Mouse (Mus musculus) neural tube, embryonic 15.5 days (tissue): ENCODE data around the gene Spats1. TPM values are rescaled to one million over a fixed set of nuclear protein-coding genes. Genes with fewer than 3 reads are reported as not detected.
"Not testable (repeated sequence)": the region's sequence is repeated elsewhere in the genome, so short reads cannot be mapped to it uniquely, and the experiment has no call there.

ENCODE experiments used
- ATAC-seq: fragments of 200-750 bp; cut with Nextera tagmentation; 2 replicates; pipeline ENCODE4 v1.8.0; 2017; ENCODE audit warnings: mild to moderate bottlenecking, moderate TSS enrichment, moderate library complexity; ENCODE audit not compliant: low FRiP score
- H3K27ac ChIP-seq: fragments of 300-500 bp; sonication (generic); replicated peaks from 2 replicates; pipeline ENCODE4 v1.5.1; 2015; ENCODE audit warnings: mild to moderate bottlenecking, inconsistent platforms
- H3K27me3 ChIP-seq: fragments of 300-500 bp; sonication (generic); replicated peaks from 2 replicates; pipeline ENCODE4 v1.6.1; 2015; ENCODE audit warnings: inconsistent platforms
- H3K36me3 ChIP-seq: fragments of 300-500 bp; sonication (generic); 2 replicates; pipeline ENCODE4 v1.6.1; 2015; ENCODE audit warnings: inconsistent platforms
- H3K4me1 ChIP-seq: fragments of 300-500 bp; sonication (generic); 2 replicates; pipeline ENCODE4 v1.6.1; 2015; ENCODE audit warnings: inconsistent platforms
- H3K4me2 ChIP-seq: fragments of 300-500 bp; sonication (generic); 2 replicates; pipeline ENCODE4 v1.6.1; 2015; ENCODE audit warnings: inconsistent platforms, mild to moderate bottlenecking, moderate library complexity
- H3K4me3 ChIP-seq: fragments of 300-500 bp; sonication (generic); replicated peaks from 2 replicates; pipeline ENCODE4 v1.5.1; 2015; ENCODE audit warnings: mild to moderate bottlenecking, inconsistent platforms
- H3K9ac ChIP-seq: fragments of 300-500 bp; sonication (generic); replicated peaks from 2 replicates; pipeline ENCODE4 v1.6.1; 2015; ENCODE audit warnings: mild to moderate bottlenecking, inconsistent platforms
- H3K9me3 ChIP-seq: fragments of 300-500 bp; sonication (generic); replicated peaks from 2 replicates; pipeline ENCODE4 v1.6.1; 2016; ENCODE audit warnings: inconsistent platforms
- WGBS: fragments of 180-500 bp; shearing (Covaris S2); methylation state at CpG from one replicate; pipeline ENCODE4 v1.1.7; 2015; ENCODE audit warnings: mixed read lengths; 5-methylcytosine and 5-hydroxymethylcytosine counted together
- polyA plus RNA-seq: library from polyadenylated mRNA; unstranded; fragments of >200 nt; fragmentation: Nextera tagmentation; extraction: Ambion mirVana; gene quantifications from 2 replicates; pipeline ENCODE4 v1.2.1, GENCODE M21; 2015

Spats1 gene
- polyA plus RNA-seq, 1 experiment from 2014 or later = 2.9 TPM

DNA sequence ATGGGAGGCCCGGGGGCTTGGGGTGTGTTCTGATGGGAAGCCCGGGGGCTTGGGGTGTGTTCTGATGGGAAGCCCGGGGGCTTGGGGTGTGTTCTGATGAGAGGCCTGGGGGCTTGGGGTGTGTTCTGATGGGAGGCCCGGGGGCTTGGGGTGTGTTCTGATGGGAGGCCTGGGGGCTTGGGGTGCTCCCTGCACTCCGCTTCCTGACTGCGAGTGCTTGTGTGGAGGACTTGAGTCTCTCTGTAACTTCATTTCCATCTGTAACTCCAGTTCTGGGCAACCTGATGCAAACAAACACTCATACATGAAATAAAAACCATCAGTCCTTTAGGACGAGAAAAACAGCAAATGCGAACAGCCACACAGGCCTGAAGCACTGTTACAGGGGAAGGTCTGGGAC lies 16.2 kb downstream of the Spats1 start:
- H3K27me3 ChIP-seq = no peaks in the 10 kb centered on the region
- H3K36me3 ChIP-seq = no peaks in the 10 kb centered on the region
- H3K4me1 ChIP-seq = peaks cover 7% of the 10 kb centered on the region
- no peak for ATAC-seq
- no peak overlapping the region for H3K4me2 ChIP-seq
- no peaks in the 10 kb centered on the region for H3K9me3 ChIP-seq
- 91% methylated on average over 8 of the region's 8 CpGs for WGBS
- H3K27ac ChIP-seq = no peak overlapping the region
- no peak overlapping the region for H3K9ac ChIP-seq
- H3K4me3 ChIP-seq = no peak overlapping the region

DNA sequence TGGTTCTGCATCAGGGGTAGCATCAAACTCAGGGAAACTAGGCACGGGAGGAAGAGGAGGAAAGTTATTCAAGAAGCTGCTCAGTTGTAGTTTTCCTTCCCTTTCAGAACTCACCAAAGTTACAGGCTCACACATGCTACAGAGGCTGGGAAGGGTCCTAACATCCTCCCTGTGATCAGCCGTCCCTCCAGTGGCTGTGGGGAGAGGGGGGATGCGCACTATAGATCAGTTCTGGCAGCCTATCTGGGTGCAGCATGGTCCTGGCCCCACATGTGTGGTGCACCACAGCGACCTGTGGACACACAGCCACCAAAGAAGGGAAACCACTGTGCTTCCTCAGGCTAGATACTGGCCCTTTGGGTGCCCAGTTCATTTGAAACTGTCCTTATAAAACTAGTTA lies 16.7 kb downstream of the Spats1 start:
- WGBS = 90% methylated on average over 4 of the region's 4 CpGs
- Histone ChIP-seq H3K4me2 (no peak overlapping the region), H3K27me3 (no peaks in the 10 kb centered on the region), H3K9ac (no peak overlapping the region), H3K4me3 (no peak overlapping the region), H3K27ac (no peak overlapping the region), H3K36me3 (no peaks in the 10 kb centered on the region), H3K9me3 (no peaks in the 10 kb centered on the region), H3K4me1 (peaks cover 7% of the 10 kb centered on the region)
- ATAC-seq = no peak

DNA sequence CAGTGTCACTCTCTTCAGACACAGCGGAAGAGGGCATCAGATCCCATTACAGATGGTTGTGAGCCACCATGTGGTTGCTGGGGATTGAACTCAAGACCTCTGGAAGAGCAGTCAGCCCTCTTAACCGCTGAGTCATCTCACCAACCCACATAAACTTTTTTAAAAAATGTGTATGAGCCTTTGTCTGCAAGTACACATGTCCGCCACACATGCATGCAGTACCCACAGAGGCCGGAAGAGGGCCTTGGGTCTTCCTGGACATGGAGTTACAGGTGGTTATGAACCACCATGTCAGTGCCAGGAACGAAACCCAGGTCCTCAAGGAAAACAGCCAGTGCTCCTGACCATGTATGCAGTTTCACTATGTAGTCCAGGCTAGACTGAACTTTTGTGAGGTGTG lies 17.7 kb downstream of the Spats1 start:
- no peak overlapping the region for H3K4me3 ChIP-seq
- H3K4me1 ChIP-seq = peaks cover 7% of the 10 kb centered on the region
- H3K36me3 ChIP-seq = no peaks in the 10 kb centered on the region
- no peak overlapping the region for H3K27ac ChIP-seq
- ATAC-seq = no peak
- no peaks in the 10 kb centered on the region for H3K27me3 ChIP-seq
- H3K9ac ChIP-seq = no peak overlapping the region
- no peak overlapping the region for H3K4me2 ChIP-seq
- 91% methylated on average over 5 of the region's 5 CpGs for WGBS
- no peaks in the 10 kb centered on the region for H3K9me3 ChIP-seq

DNA sequence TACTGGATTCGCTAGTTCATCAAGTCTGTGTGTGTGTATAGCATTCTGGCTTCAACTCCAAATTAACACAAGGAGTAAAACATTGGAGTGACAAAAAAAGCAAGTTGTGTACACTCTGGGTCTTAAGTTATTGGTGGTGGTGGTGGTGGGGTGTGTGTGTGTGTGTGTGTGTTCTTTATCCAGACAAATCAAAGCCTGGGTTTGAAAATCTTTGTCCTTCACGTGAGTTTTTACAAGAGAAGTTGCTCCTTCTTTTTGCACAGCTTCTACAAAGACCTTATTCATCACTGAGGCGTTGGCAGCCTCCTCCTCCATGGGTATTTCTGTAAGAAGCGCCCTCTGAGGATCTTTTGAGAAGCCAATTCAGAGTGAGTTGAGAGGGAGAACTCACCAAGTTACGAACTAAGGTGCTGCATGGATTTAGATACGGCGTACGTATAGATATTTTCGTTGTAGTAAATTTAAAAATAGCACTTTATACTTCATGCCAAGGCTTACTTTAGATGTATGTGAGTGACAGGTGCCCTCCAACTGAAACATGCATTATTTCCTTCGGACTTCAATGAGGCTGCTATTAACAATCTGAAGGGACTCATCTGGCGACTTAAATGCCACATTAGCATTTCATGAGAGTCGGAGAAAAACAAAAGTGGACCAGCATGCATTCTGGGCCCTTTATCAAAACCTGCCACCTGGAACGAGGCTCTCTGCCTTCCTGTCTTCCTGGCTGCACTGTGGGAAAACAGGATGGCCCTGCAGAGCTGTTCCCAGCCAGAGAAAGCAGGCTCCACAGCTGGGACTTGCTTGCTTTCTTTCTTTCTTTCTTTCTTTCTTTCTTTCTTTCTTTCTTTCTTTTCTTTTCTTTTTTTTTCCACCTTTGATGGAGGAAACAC lies 18.7 kb downstream of the Spats1 start:
- H3K9ac ChIP-seq = no peak overlapping the region

DNA sequence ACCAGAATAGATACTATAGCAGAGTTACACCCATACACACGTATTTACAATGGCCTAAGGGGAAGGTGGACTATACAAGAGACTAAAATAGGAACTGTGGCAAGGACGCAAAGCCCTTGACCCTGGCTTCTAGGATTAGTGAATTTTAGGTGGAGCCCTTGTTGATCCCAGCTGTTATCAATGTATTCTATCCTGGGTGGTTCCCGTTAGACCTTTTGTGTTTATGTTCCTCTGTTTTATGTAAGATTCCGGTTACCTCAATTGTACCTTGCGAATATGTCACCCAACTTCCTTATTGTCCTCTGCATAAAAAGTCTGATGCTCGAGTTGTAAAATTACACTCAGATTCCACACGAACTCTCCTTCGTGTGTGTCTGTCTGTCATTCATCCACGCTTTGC lies 19.4 kb downstream of the Spats1 start:
- H3K4me1 ChIP-seq, H3K27ac ChIP-seq, H3K27me3 ChIP-seq, H3K4me3 ChIP-seq, H3K9me3 ChIP-seq, H3K36me3 ChIP-seq, ATAC-seq, H3K4me2 ChIP-seq, H3K9ac ChIP-seq: not testable (repeated sequence)
- WGBS = 89% methylated on average over 9 of the region's 9 CpGs

More for the DNA sequence above, 18.7 kb downstream of the Spats1 start:
- H3K36me3 ChIP-seq = no peaks in the 10 kb centered on the region
- WGBS = 36% methylated on average over 13 of the region's 13 CpGs
- H3K4me1 ChIP-seq = peaks cover 7% of the 10 kb centered on the region
- no peaks in the 10 kb centered on the region for H3K9me3 ChIP-seq
- no peak overlapping the region for H3K4me3 ChIP-seq
- H3K27me3 ChIP-seq = no peaks in the 10 kb centered on the region
- peak overlapping the region; percentile 51 for H3K27ac ChIP-seq
- H3K4me2 ChIP-seq = peak overlapping the region; percentile 11; the same call in 1 of the 2 replicates
- ATAC-seq = no peak

DNA sequence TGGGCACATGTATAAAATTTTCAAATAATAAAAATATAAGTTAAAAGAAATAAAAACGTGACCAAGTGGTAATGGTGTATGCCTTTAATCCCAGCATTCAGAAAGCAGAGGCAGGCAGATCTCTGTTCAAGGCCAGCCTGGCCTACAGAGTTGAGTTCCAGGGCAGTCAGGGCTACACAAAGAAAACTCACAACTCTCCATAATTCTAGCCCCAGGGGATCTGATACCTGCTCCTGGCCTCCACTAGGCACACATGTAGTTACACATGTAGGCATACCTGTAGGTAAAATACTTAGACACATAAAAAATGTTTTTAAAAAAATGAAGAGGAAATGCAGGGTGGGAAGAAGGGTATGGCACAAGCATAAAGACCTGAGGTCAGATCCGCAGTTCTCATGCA lies 20.4 kb downstream of the Spats1 start:
- ATAC-seq = no peak
- H3K4me1 ChIP-seq = peaks cover 7% of the 10 kb centered on the region
- H3K27me3 ChIP-seq = no peaks in the 10 kb centered on the region
- H3K4me2 ChIP-seq = no peak overlapping the region
- WGBS = 88% methylated on average over 2 of the region's 2 CpGs
- H3K9ac ChIP-seq = no peak overlapping the region
- H3K9me3 ChIP-seq = no peaks in the 10 kb centered on the region
- H3K36me3 ChIP-seq = no peaks in the 10 kb centered on the region
- H3K4me3 ChIP-seq = no peak overlapping the region
- no peak overlapping the region for H3K27ac ChIP-seq

DNA sequence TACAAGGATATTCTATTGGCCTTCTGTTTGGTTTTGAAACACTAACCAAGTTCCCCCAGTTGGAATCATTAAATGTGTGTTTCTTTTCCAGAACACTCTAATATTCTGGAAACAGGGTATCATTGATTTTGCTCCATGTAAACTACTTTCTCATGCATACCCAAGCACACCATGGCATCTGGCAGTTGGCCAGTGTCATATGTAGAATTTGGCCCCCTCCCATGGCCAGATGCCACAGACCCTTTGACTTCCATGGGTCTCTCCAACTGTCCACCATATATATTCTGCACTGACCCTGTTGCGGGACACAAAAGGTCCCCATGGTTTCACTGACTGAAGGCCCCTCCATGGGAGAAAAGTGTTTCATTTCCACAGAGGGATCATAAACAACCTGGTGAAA lies 22.9 kb downstream of the Spats1 start:
- no peak overlapping the region for H3K27ac ChIP-seq
- peaks cover 7% of the 10 kb centered on the region for H3K4me1 ChIP-seq
- no peaks in the 10 kb centered on the region for H3K27me3 ChIP-seq
- no peak for ATAC-seq
- 88% methylated on average over 1 of the region's 1 CpGs for WGBS
- H3K9ac ChIP-seq = no peak overlapping the region
- no peak overlapping the region for H3K4me3 ChIP-seq
- H3K4me2 ChIP-seq = no peak overlapping the region
- no peaks in the 10 kb centered on the region for H3K9me3 ChIP-seq
- no peaks in the 10 kb centered on the region for H3K36me3 ChIP-seq

DNA sequence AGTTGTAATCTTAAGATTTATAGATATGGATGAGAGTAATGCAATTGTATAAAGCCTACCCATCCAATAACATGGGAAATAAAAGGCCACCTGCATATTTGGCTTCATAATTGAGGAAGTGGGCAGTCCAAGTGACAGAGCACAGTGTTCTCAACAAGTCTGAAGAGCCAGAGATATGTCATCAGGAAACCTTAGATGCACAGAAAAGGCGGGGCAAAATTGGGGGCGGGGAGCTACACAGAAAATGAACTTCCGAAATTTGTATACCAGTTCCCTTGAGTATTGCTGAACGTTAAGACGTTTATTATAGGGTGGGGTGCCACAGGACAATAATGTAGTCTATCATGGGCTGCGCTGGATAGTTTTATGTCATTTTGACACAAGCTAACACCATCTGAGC lies 25.1 kb downstream of the Spats1 start:
- Histone ChIP-seq H3K4me1 (no peaks in the 10 kb centered on the region), H3K9ac (no peak overlapping the region), H3K27ac (no peak overlapping the region), H3K9me3 (no peaks in the 10 kb centered on the region), H3K36me3 (0 out of 2 replicates have a peak, but pooled peaks cover 2% of the 10 kb centered on the region), H3K27me3 (no peaks in the 10 kb centered on the region), H3K4me2 (no peak overlapping the region), H3K4me3 (no peak overlapping the region)
- ATAC-seq = no peak
- WGBS = 93% methylated on average over 6 of the region's 6 CpGs

DNA sequence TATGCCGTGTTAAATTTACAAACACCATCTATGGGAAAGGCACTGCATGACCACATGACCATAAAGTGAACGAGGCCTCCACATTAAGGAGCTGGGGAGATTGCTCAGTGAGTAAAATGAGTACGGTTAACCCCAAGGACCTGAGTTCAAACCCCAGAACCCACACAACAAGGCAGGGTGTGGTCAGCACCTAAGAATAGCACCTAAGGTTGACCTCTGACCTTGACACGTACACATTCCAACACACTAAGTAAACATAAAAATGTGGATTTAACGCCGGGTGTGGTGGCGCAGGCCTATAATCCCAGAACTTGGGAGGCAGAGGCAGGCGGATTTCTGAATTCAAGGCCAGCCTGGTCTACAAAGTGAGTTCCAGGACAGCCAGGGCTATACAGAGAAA lies 25.6 kb downstream of the Spats1 start:
- no peak for ATAC-seq
- no peak overlapping the region for H3K4me3 ChIP-seq
- H3K27me3 ChIP-seq = no peaks in the 10 kb centered on the region
- 0 out of 2 replicates have a peak, but pooled peaks cover 2% of the 10 kb centered on the region for H3K36me3 ChIP-seq
- H3K9me3 ChIP-seq = no peaks in the 10 kb centered on the region
- no peak overlapping the region for H3K9ac ChIP-seq
- H3K4me1 ChIP-seq = no peaks in the 10 kb centered on the region
- WGBS = 97% methylated on average over 8 of the region's 8 CpGs
- no peak overlapping the region for H3K27ac ChIP-seq
- no peak overlapping the region for H3K4me2 ChIP-seq

DNA sequence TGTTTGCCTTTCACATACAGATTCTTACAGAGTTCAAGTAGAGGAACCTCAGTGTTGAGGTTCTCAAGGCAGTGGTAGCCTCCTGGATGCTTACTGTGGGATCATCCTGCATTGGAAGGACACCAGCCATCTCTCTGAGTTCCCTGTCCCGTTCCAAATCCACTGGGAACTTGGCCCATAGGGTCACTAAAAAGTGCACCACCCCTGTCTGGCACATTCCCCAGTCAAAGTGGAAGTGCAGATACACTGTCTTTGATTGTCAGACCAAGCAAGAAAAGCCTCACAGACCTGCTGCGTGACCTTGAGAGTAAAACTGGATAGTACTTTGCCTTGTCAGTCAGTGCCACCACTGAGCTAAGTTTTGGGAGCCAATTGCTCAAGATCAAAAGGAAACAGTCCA lies 28.2 kb downstream of the Spats1 start:
- 87% methylated on average over 2 of the region's 2 CpGs for WGBS
- H3K9ac ChIP-seq = no peak overlapping the region
- H3K36me3 ChIP-seq = 0 out of 2 replicates have a peak, but pooled peaks cover 2% of the 10 kb centered on the region
- H3K4me2 ChIP-seq = no peak overlapping the region
- H3K27me3 ChIP-seq = no peaks in the 10 kb centered on the region
- no peak overlapping the region for H3K4me3 ChIP-seq
- no peak for ATAC-seq
- H3K4me1 ChIP-seq = no peaks in the 10 kb centered on the region
- no peak overlapping the region for H3K27ac ChIP-seq
- H3K9me3 ChIP-seq = no peaks in the 10 kb centered on the region

DNA sequence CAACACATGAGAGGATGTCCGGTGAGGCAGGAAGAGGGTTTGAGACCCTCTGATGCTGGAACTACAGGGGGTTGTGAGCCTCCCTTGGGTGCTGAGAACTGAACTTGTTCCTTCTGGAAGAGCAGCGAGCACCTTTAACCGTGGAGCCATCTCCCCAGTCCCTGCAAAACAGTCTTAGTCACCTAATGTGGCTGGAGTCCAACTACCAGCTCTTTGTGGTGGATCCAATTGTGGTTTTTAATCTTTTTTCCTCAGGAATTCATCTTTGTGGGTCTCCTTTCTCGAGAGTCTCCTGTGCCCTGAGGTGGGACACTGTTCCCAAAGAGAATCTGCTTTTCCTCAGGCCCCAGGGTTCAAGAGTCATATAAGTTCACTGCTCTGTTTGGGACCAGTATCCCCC lies 29.3 kb downstream of the Spats1 start:
- no peaks in the 10 kb centered on the region for H3K4me1 ChIP-seq
- ATAC-seq = no peak
- H3K9me3 ChIP-seq = no peaks in the 10 kb centered on the region
- H3K4me2 ChIP-seq = no peak overlapping the region
- no peak overlapping the region for H3K9ac ChIP-seq
- no peak overlapping the region for H3K27ac ChIP-seq
- H3K4me3 ChIP-seq = no peak overlapping the region
- H3K36me3 ChIP-seq = peaks cover 9% of the 10 kb centered on the region; the same call in 1 of the 2 replicates
- no peaks in the 10 kb centered on the region for H3K27me3 ChIP-seq
- WGBS = 86% methylated on average over 4 of the region's 4 CpGs

DNA sequence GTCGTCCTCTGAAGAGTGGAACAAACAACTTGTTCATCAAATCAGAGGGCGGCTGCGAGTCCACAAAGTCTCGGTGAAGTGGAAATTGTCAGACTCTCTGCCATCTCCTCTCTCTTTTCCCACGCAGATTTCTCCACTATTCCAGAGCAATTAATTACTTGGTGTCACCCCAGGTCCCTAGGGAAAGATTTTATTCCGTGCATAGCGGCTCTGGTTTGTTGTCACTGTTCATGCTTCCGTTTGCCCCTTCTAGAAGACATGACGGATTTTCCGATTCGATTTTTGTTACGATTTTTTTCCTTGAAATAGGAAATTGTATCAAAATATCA lies 41.0 kb downstream of the Spats1 start:
- peak overlapping the region; percentile 89 for H3K4me3 ChIP-seq
- peaks cover 31% of the 10 kb centered on the region for H3K4me1 ChIP-seq
- H3K27ac ChIP-seq = peak overlapping the region; percentile 96
- ATAC-seq = no peak
- peaks cover 2% of the 10 kb centered on the region; the same call in 1 of the 2 replicates for H3K36me3 ChIP-seq
- 7% methylated on average over 12 of the region's 12 CpGs for WGBS
- H3K27me3 ChIP-seq = no peaks in the 10 kb centered on the region
- H3K4me2 ChIP-seq = peak overlapping the region; percentile 87
- H3K9ac ChIP-seq = peak overlapping the region; percentile 84
- no peaks in the 10 kb centered on the region for H3K9me3 ChIP-seq
